Mouse (Mus musculus) erythroid progenitor cell, adult 5-6 weeks (primary cell): Measurements from ENCODE around the gene Dlg4. TPM values are rescaled to one million over a fixed set of nuclear protein-coding genes. Genes with fewer than 3 reads are reported as not detected.
A peak's percentile ranks its signal among the peaks of the same experiment; 100 is the strongest.

Source experiments
- ATAC-seq: replicated peaks from 2 replicates; pipeline ENCODE4 v1.8.0; 2016; ENCODE audit warnings: moderate number of reproducible peaks, mild to moderate bottlenecking, moderate TSS enrichment, inconsistent platforms; ENCODE audit not compliant: poor library complexity, low FRiP score, severe bottlenecking
- total RNA-seq, 2 experiments: library from RNA; stranded (forward) in 1 of 2; stranded (reverse) in 1 of 2; fragments of 150-400 nt in 1 of 2; fragments of 186-747, 209-891 nt in 1 of 2; gene quantifications; 2 replicates each; pipeline versions ENCODE4 v1.2.3 to v1.2.4; 2015 to 2017; ENCODE audit warnings: low replicate concordance in 2 of 2

Gene Dlg4
- total RNA-seq, 2 experiments from 2014 or later, result 1.1 TPM; not detected in 1

- no peak for ATAC-seq
These were observed 541 bp downstream of the Dlg4 start for GRCm38 (mm10) chr11:70017199-70017767.

- ATAC-seq, result no peak
These were observed 1.6 kb downstream of the Dlg4 start for GRCm38 (mm10) chr11:70018131-70018990.

- ATAC-seq, result no peak
These were observed 2.8 kb downstream of the Dlg4 start for GRCm38 (mm10) chr11:70019495-70020021.

- ATAC-seq, result no peak
These were observed 3.4 kb downstream of the Dlg4 start for GRCm38 (mm10) chr11:70020022-70020631.

GRCm38 (mm10) chr11:70020731-70021263 lies 4.1 kb downstream of the Dlg4 start:
- peak; percentile 79 for ATAC-seq

- peak; percentile 87 for ATAC-seq
These were observed 4.8 kb downstream of the Dlg4 start for GRCm38 (mm10) chr11:70021264-70022132.

- ATAC-seq, result no peak
These were observed 6.9 kb downstream of the Dlg4 start for GRCm38 (mm10) chr11:70023481-70024150.

- ATAC-seq, result no peak
These were observed 7.4 kb downstream of the Dlg4 start for GRCm38 (mm10) chr11:70024151-70024514.

- no peak for ATAC-seq
These were observed 9.9 kb downstream of the Dlg4 start for GRCm38 (mm10) chr11:70026689-70027088.

- ATAC-seq, result no peak
These were observed 10.7 kb downstream of the Dlg4 start for GRCm38 (mm10) chr11:70027397-70027796.

- no peak for ATAC-seq
These were observed 11.8 kb downstream of the Dlg4 start for GRCm38 (mm10) chr11:70028401-70029129.

GRCm38 (mm10) chr11:70029130-70029801 lies 12.5 kb downstream of the Dlg4 start:
- ATAC-seq, result no peak

GRCm38 (mm10) chr11:70029829-70030550 lies 13.2 kb downstream of the Dlg4 start:
- ATAC-seq, result no peak

GRCm38 (mm10) chr11:70030651-70031320 lies 14.0 kb downstream of the Dlg4 start:
- no peak for ATAC-seq

GRCm38 (mm10) chr11:70031321-70031670 lies 14.6 kb downstream of the Dlg4 start:
- no peak for ATAC-seq

- ATAC-seq, result no peak
These were observed 21.4 kb downstream of the Dlg4 start for GRCm38 (mm10) chr11:70038174-70038573.

- no peak for ATAC-seq
These were observed 22.9 kb downstream of the Dlg4 start for GRCm38 (mm10) chr11:70039631-70040030.
